Mouse (Mus musculus) induced T-regulatory cell, adult 2 months (primary cell): ENCODE data around the gene Hmgcl.
A peak's percentile ranks its signal among the peaks of the same experiment; 100 is the strongest.

Source experiments
- DNase-seq: peaks from one replicate; pipeline ENCODE4 v3.0.0-alpha.2; 2012; ENCODE audit warnings: low read depth

The Hmgcl gene

GRCm38 (mm10) chr4:135986301-135986942 is 40.2 kb downstream of the Hmgcl start:
- peak; percentile 47 for DNase-seq

GRCm38 (mm10) chr4:135986943-135987710 is 40.9 kb downstream of the Hmgcl start, which contains the start of gene Pithd1:
TSS of gene Pithd1 (minus strand) at chr4:135987264.
- DNase-seq, result peak; percentile 96

DNA sequence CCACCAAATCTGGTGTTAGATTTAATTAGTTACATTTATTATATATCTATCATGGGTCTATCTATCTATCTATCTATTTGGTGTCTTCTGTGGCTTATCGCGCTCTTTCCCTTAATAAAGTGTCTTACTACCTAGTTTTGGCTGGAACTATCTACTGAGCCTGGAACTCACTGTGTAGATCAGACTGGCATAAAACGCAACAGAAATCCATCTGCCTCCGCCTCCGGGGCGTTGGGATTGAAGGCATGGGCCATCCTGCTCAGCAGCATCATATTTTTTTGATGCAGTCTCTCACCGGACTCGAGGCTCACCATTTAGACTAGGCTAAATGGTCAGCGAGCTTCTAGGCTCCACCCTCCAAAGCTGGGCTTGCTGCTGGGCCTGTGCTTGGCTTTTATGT is 41.5 kb downstream of the Hmgcl start:
- no peak for DNase-seq

DNA sequence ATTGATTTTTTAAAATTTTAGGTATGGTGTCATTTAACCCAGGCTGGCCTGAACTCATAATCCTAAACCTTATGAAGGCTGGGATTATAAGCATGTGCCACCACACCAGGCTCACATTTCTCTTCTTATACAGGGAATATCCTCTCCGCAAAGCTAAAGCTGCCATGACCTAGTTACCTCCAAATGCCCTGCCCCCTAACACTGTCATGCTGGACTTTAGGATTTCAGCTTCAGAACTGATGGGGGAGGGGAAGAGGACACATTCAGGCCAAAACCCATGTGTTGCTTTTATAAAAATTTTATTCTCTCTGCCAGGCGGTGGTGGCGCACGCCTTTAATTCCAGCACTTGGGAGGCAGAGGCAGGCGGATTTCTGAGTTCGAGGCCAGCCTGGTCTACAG is 47.7 kb downstream of the Hmgcl start:
- DNase-seq, result no peak

DNA sequence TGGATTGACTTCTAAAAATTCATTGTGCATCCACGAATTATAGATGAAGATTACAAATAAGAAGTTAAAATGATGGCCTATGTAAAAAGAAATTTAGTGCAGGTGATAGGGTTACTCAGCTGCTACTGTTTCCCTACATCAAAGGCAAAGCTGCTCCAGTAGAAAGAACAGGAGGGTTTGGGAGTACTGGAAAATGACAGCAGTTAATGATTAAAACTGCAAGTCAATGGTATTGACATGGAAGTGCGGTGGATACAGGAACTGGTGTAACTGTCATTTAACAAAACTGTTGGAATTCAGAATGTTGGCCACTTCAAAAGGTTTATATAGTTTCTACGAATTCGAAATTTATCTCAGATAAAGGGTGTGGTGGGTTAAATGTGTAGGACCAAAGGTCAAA is 48.9 kb downstream of the Hmgcl start:
- DNase-seq, result no peak

GRCm38 (mm10) chr4:136004107-136004675 is 57.9 kb downstream of the Hmgcl start:
- no peak for DNase-seq

- no peak for DNase-seq
Observed at GRCm38 (mm10) chr4:136004921-136005320, 58.7 kb downstream of the Hmgcl start.

DNA sequence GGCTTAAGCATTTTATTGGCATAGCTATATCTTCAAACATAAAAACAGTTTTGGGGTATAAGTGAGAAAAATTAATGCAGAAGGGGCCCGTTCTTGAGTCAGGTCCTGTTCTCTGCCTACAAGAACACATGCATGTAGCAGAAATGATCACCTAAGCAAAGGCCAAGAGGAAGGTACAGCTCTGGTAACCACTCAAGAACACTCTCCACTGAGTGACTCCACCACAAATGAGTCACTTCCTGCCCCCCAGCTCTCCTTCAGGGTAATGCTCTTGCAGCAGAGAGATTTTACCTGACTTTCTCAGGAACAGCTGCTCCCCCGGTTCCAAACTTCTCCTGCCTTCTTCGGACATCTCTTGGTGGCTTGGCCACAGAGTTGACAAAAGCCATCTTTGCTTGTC is 60.6 kb downstream of the Hmgcl start:
- DNase-seq, result peak; percentile 67

GRCm38 (mm10) chr4:136008782-136009447 is 62.7 kb downstream of the Hmgcl start:
- DNase-seq, result no peak

DNA sequence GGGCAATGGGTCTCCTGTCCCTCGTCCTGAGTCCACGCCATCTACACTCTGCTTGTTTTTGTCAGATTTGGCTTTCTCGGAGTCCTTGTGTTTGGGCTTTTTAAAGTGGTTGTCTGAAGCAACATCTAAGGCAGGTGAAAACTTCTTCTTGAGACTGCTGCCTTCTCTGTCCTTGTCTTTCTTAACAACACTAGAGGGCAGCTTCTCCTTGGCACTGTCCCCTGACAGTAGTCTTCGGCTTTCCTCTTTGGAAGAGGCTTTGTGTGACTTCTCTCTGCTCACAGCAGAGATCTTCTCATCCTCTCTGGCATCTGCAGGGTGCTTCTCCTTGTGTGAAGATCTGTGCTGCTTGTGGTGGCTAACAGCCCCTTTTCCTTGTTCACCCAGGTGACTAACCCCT is 64.3 kb downstream of the Hmgcl start:
- no peak for DNase-seq
